Mouse (Mus musculus): ENCODE measurements around the gene Cct7. TPM values are rescaled to one million over a fixed set of nuclear protein-coding genes. Genes with fewer than 3 reads are reported as not detected.
A peak's percentile ranks its signal among the peaks of the same experiment; 100 is the strongest.
"Not testable (repeated sequence)": the region's sequence is repeated elsewhere in the genome, so short reads cannot be mapped to it uniquely, and the experiment has no call there.

Gene Cct7
- polyA plus RNA-seq, 1 experiment from 2014 or later: 496 TPM

DNA sequence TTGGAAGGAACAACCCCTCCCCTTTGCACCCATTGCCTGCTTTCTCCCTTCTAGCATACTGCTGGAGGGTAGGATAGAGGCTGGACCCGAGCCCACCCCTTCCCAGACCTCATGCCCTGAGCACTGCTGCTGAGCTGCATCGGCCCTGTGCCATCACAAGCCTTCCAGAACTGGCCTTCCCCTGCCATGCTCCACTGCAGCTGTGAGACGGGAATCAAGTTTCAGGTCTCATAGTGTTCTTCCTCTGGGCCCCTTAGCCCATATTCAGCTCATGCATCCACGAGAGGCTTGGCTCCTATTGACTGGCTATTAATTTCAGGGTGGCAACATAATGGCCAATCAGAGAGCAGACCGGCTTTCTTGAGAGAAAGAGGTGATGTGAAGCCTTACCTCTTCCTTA lies 6.0 kb upstream of the Cct7 start:
- ATAC-seq (replicated peaks; ENCODE audit: low FRiP score, low TSS enrichment, low read depth) (no peak), DNase-seq (ENCODE audit: low spot score) (no peak)
- H3K4me1 ChIP-seq (replicated peaks; ENCODE audit: control insufficient read depth, insufficient read depth, low read length): no peaks in the 10 kb centered on the region
- H3K9ac ChIP-seq (ENCODE audit: low read length): no peak overlapping the region
- no peak overlapping the region for H3K4me2 ChIP-seq (ENCODE audit: low read length)
- no peak overlapping the region for H3K4me3 ChIP-seq (ENCODE audit: low read depth, low read length)
- no peak overlapping the region for H3K27ac ChIP-seq (ENCODE audit: low read depth)
- WGBS: 83% methylated on average over 5 of the region's 5 CpGs
- peaks cover 57% of the 10 kb centered on the region for H3K36me3 ChIP-seq (ENCODE audit: control insufficient read depth, insufficient read depth, low read length)
- no peaks in the 10 kb centered on the region for H3K9me3 ChIP-seq (ENCODE audit: control insufficient read depth, low read length)
- H3K27me3 ChIP-seq (replicated peaks; ENCODE audit: control insufficient read depth, insufficient read depth, low read length): no peaks in the 10 kb centered on the region

DNA sequence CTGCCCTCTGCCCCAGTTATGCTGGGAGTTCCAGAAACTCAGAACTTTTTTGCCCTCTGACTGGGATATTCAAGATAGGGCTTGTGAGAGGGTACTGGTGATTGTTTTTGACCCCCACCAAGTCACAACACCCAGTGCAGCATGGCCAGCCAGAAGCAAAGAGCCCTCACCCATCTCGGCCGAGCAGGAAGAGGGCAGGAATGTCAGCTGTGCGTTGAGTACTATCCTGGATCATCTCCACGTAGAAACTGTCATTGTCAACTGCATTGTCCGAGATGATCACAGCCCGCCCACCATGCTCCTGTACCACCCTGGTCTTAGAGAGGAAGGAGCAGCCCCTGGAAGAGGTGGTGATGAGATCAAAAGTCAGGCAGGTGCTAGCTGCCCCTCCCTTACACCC lies 4.0 kb upstream of the Cct7 start:
- no peak overlapping the region for H3K4me2 ChIP-seq (ENCODE audit: low read length)
- ATAC-seq (replicated peaks; ENCODE audit: low FRiP score, low TSS enrichment, low read depth) (no peak), DNase-seq (ENCODE audit: low spot score) (no peak)
- H3K4me1 ChIP-seq (replicated peaks; ENCODE audit: control insufficient read depth, insufficient read depth, low read length): 0 out of 2 replicates have a peak, but pooled peaks cover 3% of the 10 kb centered on the region
- H3K27ac ChIP-seq (ENCODE audit: low read depth): no peak overlapping the region
- no peaks in the 10 kb centered on the region for H3K9me3 ChIP-seq (ENCODE audit: control insufficient read depth, low read length)
- no peak overlapping the region for H3K4me3 ChIP-seq (ENCODE audit: low read depth, low read length)
- H3K27me3 ChIP-seq (replicated peaks; ENCODE audit: control insufficient read depth, insufficient read depth, low read length): no peaks in the 10 kb centered on the region
- H3K9ac ChIP-seq (ENCODE audit: low read length): no peak overlapping the region
- 83% methylated on average over 6 of the region's 6 CpGs for whole genome bisulfite sequencing
- peaks cover 38% of the 10 kb centered on the region for H3K36me3 ChIP-seq (ENCODE audit: control insufficient read depth, insufficient read depth, low read length)

DNA sequence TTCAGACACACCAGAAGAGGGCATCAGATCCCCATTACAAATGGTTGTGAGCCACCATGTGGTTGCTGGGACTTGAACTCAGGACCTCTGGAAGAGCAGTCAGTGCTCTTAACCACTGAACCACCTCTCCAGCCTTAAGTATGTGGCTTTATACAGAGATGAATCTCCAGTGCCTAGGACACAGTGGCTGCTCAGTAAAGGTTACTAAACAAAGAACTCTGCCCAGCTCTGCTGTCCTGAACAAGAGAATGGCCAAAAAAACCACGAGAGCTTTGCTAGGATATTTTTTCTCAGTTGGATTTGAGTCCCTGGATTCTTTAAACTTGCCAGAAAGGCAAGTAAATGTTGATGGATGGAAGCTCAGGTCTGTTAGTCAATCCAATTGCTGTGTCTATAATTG lies 1.2 kb upstream of the Cct7 start:
- H3K4me2 ChIP-seq (ENCODE audit: low read length): peak overlapping the region; percentile 96
- H3K4me1 ChIP-seq (replicated peaks; ENCODE audit: control insufficient read depth, insufficient read depth, low read length): peaks cover 22% of the 10 kb centered on the region
- not testable (repeated sequence) for DNase-seq (ENCODE audit: low spot score); ATAC-seq (replicated peaks; ENCODE audit: low FRiP score, low TSS enrichment, low read depth); H3K9ac ChIP-seq (ENCODE audit: low read length); H3K27ac ChIP-seq (ENCODE audit: low read depth); H3K9me3 ChIP-seq (ENCODE audit: control insufficient read depth, low read length); H3K4me3 ChIP-seq (ENCODE audit: low read depth, low read length); H3K27me3 ChIP-seq (replicated peaks; ENCODE audit: control insufficient read depth, insufficient read depth, low read length)
- 65% methylated on average over 1 of the region's 1 CpGs for WGBS
- peaks cover 15% of the 10 kb centered on the region for H3K36me3 ChIP-seq (ENCODE audit: control insufficient read depth, insufficient read depth, low read length)

DNA sequence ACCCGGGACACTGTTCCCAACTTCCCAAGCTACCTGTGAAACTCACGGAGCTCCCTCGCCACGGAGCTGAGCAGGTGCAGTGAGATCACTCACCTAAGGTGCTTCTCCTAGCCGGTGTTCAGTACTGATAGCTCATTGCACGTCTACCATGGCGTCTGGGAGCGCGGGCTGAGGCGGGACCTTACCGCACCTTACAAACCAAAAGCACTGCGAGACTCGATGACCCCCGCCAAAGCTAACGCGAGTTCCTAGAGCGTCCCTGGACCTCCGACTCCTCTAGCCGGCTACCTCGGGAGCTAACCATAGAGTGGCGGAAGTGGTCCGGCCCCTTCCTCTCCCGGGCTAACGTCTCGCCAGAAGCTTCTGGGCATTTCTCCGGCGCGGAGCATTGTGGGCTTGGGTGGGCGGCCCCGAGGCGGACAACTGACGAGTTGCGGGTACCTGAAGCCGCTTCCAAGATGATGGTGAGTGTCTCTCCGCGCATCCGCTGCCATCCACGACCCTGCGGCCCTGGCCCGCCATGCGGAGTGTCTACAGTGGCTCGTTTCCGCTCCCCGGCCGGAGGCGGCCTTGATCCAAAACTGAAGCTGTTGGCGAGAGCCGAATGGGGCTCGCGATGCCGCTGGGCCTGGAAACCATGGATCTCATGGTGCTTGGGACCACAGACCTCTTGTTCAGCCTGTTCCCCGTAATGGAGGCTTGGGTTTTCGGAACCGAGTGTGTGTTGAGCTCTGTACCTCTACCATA lies 523 bp downstream of the Cct7 start, which contains the start of gene Pradc1:
Gene Pradc1 (minus strand): TSS at position 307 of the 747 bp plus-strand sequence.
- Histone ChIP-seq H3K27ac (ENCODE audit: low read depth) (peak within 1 kb of the TSS; percentile 93), H3K4me2 (ENCODE audit: low read length) (peak within 1 kb of the TSS; percentile 96), H3K4me3 (ENCODE audit: low read depth, low read length) (peak within 1 kb of the TSS; percentile 74), H3K9ac (ENCODE audit: low read length) (peak within 1 kb of the TSS; percentile 89), H3K36me3 (ENCODE audit: control insufficient read depth, insufficient read depth, low read length) (no peaks in the 10 kb centered on the region; the same call in 1 of the 2 replicates), H3K27me3 (replicated peaks; ENCODE audit: control insufficient read depth, insufficient read depth, low read length) (no peaks in the 10 kb centered on the region), H3K4me1 (replicated peaks; ENCODE audit: control insufficient read depth, insufficient read depth, low read length) (peaks cover 22% of the 10 kb centered on the region), H3K9me3 (ENCODE audit: control insufficient read depth, low read length) (no peaks in the 10 kb centered on the region)
- under 1% methylated on average over 54 of the region's 54 CpGs for WGBS
- DNase-seq (ENCODE audit: low spot score) (peak; percentile 98), ATAC-seq (replicated peaks; ENCODE audit: low FRiP score, low TSS enrichment, low read depth) (peak; percentile 93)

DNA sequence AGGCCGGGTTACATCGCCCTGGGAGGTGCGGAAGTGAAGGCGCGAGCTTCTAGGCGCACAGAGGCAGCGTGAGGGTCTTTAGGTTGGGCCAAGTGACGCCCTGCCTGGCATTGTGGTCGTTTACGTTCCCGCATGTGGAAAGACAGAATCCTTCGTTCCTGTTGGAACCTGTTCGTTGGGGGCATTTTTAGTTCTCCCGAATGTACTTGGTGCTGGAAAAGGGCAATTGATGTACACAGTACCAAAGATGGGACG lies 1.0 kb downstream of the Cct7 start:
- Histone ChIP-seq H3K9ac (ENCODE audit: low read length) (peak overlapping the region; percentile 89), H3K36me3 (ENCODE audit: control insufficient read depth, insufficient read depth, low read length) (no peaks in the 10 kb centered on the region; the same call in 1 of the 2 replicates), H3K4me2 (ENCODE audit: low read length) (peak overlapping the region; percentile 90), H3K27me3 (replicated peaks; ENCODE audit: control insufficient read depth, insufficient read depth, low read length) (no peaks in the 10 kb centered on the region), H3K4me3 (ENCODE audit: low read depth, low read length) (peak overlapping the region; percentile 74), H3K27ac (ENCODE audit: low read depth) (peak overlapping the region; percentile 93), H3K4me1 (replicated peaks; ENCODE audit: control insufficient read depth, insufficient read depth, low read length) (peaks cover 22% of the 10 kb centered on the region), H3K9me3 (ENCODE audit: control insufficient read depth, low read length) (no peaks in the 10 kb centered on the region)
- no peak for DNase-seq (ENCODE audit: low spot score)
- 1% methylated on average over 15 of the region's 15 CpGs for WGBS
- ATAC-seq (replicated peaks; ENCODE audit: low FRiP score, low TSS enrichment, low read depth): no peak

DNA sequence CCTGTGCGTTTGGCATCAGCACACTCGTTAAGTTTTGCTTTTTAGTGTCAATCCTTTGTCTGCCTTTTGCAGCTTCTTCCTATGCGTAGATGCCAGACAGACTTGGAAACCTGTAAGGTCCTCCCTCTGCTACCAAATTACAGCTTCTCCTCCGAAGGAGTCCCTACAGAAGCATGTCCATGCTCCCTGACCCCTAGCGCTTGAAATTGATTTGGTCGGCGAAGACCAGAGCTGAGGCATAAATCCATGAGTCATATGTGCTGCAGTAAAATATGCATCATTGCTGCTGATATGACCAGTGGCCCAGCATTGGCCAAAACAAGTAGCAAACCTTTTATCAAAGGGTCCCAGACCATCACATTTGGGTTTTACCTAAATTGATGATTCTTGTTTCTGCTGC lies 1.5 kb downstream of the Cct7 start:
- Histone ChIP-seq H3K27ac (ENCODE audit: low read depth) (no peak overlapping the region; the same call in 1 of the 2 replicates), H3K4me3 (ENCODE audit: low read depth, low read length) (peak overlapping the region; percentile 74), H3K27me3 (replicated peaks; ENCODE audit: control insufficient read depth, insufficient read depth, low read length) (no peaks in the 10 kb centered on the region), H3K4me2 (ENCODE audit: low read length) (peak overlapping the region; percentile 90), H3K9ac (ENCODE audit: low read length) (peak overlapping the region; percentile 89), H3K36me3 (ENCODE audit: control insufficient read depth, insufficient read depth, low read length) (no peaks in the 10 kb centered on the region), H3K4me1 (replicated peaks; ENCODE audit: control insufficient read depth, insufficient read depth, low read length) (peaks cover 22% of the 10 kb centered on the region), H3K9me3 (ENCODE audit: control insufficient read depth, low read length) (no peaks in the 10 kb centered on the region)
- DNase-seq (ENCODE audit: low spot score) (no peak), ATAC-seq (replicated peaks; ENCODE audit: low FRiP score, low TSS enrichment, low read depth) (no peak)
- WGBS: 8% methylated on average over 7 of the region's 7 CpGs

DNA sequence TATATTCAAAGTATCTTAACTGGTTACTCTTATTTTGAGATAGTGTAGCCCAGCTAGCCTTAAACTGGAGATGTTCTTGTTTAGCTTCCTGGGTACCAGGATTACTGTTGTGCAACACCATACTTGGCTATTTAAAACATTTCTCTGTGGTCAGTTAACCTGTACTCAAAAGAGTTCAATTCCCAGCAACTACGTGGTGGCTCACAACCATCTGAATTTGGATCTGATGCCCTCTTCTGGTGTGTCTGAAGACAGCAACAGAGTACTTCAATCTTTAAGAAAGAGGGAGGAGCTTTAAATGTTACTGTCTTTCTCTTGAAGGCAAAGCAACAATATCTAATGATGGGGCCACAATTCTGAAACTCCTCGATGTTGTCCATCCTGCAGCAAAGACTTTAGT lies 8.3 kb downstream of the Cct7 start:
- whole genome bisulfite sequencing: 92% methylated on average over 2 of the region's 2 CpGs
- DNase-seq (ENCODE audit: low spot score): no peak

DNA sequence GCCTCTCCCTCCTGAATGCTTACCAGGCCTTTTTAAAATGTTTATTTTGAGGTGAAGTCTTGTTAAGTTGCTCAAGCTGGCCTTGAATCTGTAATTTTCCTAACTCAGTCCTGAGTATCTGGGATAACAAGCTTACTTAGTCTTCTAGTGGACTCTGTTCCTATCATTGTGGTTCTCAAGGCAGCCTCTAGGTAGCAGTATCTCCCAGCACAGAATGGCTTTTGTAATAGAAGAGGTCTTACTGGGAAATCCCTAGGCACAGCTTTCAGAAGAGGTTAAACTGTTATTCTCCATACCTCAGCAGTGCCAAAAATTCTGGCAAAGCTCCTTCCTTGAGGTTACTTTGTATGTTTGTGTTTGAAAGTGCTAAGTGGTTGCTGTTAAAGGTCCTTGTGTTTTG lies 14.1 kb downstream of the Cct7 start:
- no peak overlapping the region for H3K27ac ChIP-seq (ENCODE audit: low read depth)
- no peaks in the 10 kb centered on the region for H3K4me1 ChIP-seq (replicated peaks; ENCODE audit: control insufficient read depth, insufficient read depth, low read length)
- ATAC-seq (replicated peaks; ENCODE audit: low FRiP score, low TSS enrichment, low read depth): no peak
- H3K36me3 ChIP-seq (ENCODE audit: control insufficient read depth, insufficient read depth, low read length): peaks cover 91% of the 10 kb centered on the region
- no peak overlapping the region for H3K4me3 ChIP-seq (ENCODE audit: low read depth, low read length)
- no peaks in the 10 kb centered on the region for H3K9me3 ChIP-seq (ENCODE audit: control insufficient read depth, low read length)
- DNase-seq (ENCODE audit: low spot score): no peak
- H3K4me2 ChIP-seq (ENCODE audit: low read length): no peak overlapping the region
- H3K27me3 ChIP-seq (replicated peaks; ENCODE audit: control insufficient read depth, insufficient read depth, low read length): no peaks in the 10 kb centered on the region
- H3K9ac ChIP-seq (ENCODE audit: low read length): no peak overlapping the region

More for the DNA sequence above, 8.3 kb downstream of the Cct7 start:
- H3K27ac ChIP-seq (ENCODE audit: low read depth): no peak overlapping the region
- peaks cover under 1% of the 10 kb centered on the region; the same call in 1 of the 2 replicates for H3K4me1 ChIP-seq (replicated peaks; ENCODE audit: control insufficient read depth, insufficient read depth, low read length)
- H3K4me2 ChIP-seq (ENCODE audit: low read length): no peak overlapping the region
- H3K36me3 ChIP-seq (ENCODE audit: control insufficient read depth, insufficient read depth, low read length): peaks cover 65% of the 10 kb centered on the region
- H3K27me3 ChIP-seq (replicated peaks; ENCODE audit: control insufficient read depth, insufficient read depth, low read length): no peaks in the 10 kb centered on the region
- no peaks in the 10 kb centered on the region for H3K9me3 ChIP-seq (ENCODE audit: control insufficient read depth, low read length)
- no peak for ATAC-seq (replicated peaks; ENCODE audit: low FRiP score, low TSS enrichment, low read depth)
- H3K9ac ChIP-seq (ENCODE audit: low read length): no peak overlapping the region
- no peak overlapping the region for H3K4me3 ChIP-seq (ENCODE audit: low read depth, low read length)

Data from intestine, embryonic 14.5 days (tissue).